Mouse (Mus musculus): ENCODE data around the gene Tex52.

DNA sequence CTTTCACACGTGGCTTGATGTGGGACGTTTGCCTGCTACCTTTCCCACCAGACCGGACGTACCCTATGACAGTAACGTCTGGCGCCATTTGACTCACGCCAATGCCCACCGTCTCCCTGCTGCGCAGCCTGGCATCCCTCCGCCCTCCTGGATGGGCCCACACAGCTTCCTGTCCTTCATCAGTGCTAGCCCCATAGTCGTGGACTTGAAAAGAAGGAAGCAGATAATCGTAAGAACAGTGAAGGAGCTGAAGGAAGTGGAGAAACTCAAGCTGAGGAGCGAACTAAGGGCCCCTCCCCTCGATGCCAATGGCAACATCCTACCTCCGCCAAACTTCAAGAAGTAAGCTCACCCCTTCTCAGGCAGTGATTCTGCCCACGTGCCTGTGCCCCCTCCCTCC is 4.4 kb downstream of the Tex52 start:
- TF ChIP-seq CTCF (IDR thresholded peaks at IDR 0.05; ENCODE audit: extremely low read depth, insufficient read length, insufficient replicate concordance, low read depth, low read length) (no peak), POLR2A (IDR thresholded peaks at IDR 0.05; ENCODE audit: low read depth, low read length) (no peak)
